Mouse (Mus musculus) neural tube, embryonic 13.5 days (tissue): ENCODE measurements around the gene Evl. TPM values are rescaled to one million over a fixed set of nuclear protein-coding genes. Genes with fewer than 3 reads are reported as not detected.
"Not testable (repeated sequence)": the region's sequence is repeated elsewhere in the genome, so short reads cannot be mapped to it uniquely, and the experiment has no call there.

ENCODE experiments used
- ATAC-seq: fragments of 200-750 bp; cut with Nextera tagmentation; 2 replicates; pipeline ENCODE4 v1.8.0; 2017; ENCODE audit warnings: low read depth, mild to moderate bottlenecking, moderate TSS enrichment, moderate library complexity
- H3K27ac ChIP-seq: fragments of 300-500 bp; sonication (generic); replicated peaks from 2 replicates; pipeline ENCODE4 v1.5.1; 2015; ENCODE audit warnings: moderate library complexity, mild to moderate bottlenecking, inconsistent platforms
- H3K27me3 ChIP-seq: fragments of 300-500 bp; sonication (generic); 2 replicates; pipeline ENCODE4 v1.6.1; 2015; ENCODE audit warnings: mild to moderate bottlenecking, inconsistent platforms
- H3K36me3 ChIP-seq: fragments of 300-500 bp; sonication (generic); 2 replicates; pipeline ENCODE4 v1.6.1; 2015; ENCODE audit warnings: mild to moderate bottlenecking, inconsistent platforms
- H3K4me1 ChIP-seq: fragments of 300-500 bp; sonication (generic); replicated peaks from 2 replicates; pipeline ENCODE4 v1.6.1; 2015; ENCODE audit warnings: inconsistent platforms
- H3K4me2 ChIP-seq: fragments of 300-500 bp; sonication (generic); 2 replicates; pipeline ENCODE4 v1.6.1; 2015; ENCODE audit warnings: inconsistent platforms, mild to moderate bottlenecking, moderate library complexity
- H3K4me3 ChIP-seq: fragments of 300-500 bp; sonication (generic); 2 replicates; pipeline ENCODE4 v1.5.1; 2015; ENCODE audit warnings: mild to moderate bottlenecking, inconsistent platforms
- H3K9ac ChIP-seq: fragments of 300-500 bp; sonication (generic); 2 replicates; pipeline ENCODE4 v1.6.1; 2015; ENCODE audit warnings: moderate library complexity, mild to moderate bottlenecking, inconsistent platforms
- H3K9me3 ChIP-seq: fragments of 300-500 bp; sonication (generic); 2 replicates; pipeline ENCODE4 v1.6.1; 2016; ENCODE audit warnings: inconsistent platforms
- WGBS: fragments of 180-500 bp; shearing (Covaris S2); methylation state at CpG from one replicate; pipeline ENCODE4 v1.1.7; 2015; 5-methylcytosine and 5-hydroxymethylcytosine counted together
- polyA plus RNA-seq: library from polyadenylated mRNA; unstranded; fragments of >200 nt; fragmentation: Nextera tagmentation; extraction: Ambion mirVana; gene quantifications from 2 replicates; pipeline ENCODE4 v1.2.1, GENCODE M21; 2015

Evl gene
- polyA plus RNA-seq: 188 and 208 TPM in 2 replicates

DNA sequence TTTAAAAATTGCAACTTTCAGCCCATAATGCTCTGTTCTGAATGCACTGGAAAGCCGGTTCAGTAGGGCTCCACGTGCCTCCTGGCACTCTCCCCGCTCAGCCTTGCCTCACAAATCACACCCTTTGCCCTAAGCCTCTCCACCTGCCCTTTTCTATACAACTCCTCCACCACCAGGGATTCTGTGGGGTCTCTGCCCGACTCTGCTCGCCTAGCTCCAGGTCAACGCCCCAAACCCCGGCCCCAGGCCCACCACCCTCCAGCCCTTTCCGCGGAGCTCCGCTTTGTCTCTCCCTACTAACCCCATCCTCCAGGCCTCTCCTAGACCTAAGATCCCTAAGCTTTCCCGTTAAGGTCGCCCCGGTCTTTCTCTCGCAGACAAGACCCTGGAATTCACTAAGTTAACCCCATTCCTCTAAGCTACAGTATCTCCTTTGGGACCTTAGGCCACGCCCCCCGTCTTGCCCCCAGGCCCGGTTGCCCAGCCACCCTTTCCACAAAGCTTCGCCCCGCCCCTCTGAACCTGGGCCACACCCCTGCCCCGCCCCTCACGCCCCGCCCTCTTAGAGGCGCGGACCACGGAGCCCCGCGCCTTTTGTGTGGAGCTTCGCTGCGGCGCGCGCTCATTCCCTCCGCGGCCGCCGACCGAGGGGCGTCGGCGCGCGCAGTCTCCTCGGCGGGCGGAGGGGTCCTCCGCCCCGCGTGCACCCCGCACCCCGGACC lies at the start of gene Evl:
Evl (plus strand) TSS at position 601 of the 722 bp plus-strand sequence.
- ATAC-seq: peak; percentile 86
- Histone ChIP-seq H3K4me1 (peaks cover 51% of the 10 kb centered on the region), H3K36me3 (no peaks in the 10 kb centered on the region), H3K27me3 (no peaks in the 10 kb centered on the region), H3K4me2 (peak within 1 kb of the TSS; percentile 83), H3K27ac (peak within 1 kb of the TSS; percentile 96), H3K4me3 (peak within 1 kb of the TSS; percentile 96), H3K9me3 (no peaks in the 10 kb centered on the region), H3K9ac (peak within 1 kb of the TSS; percentile 100)
- 2% methylated on average over 31 of the region's 50 CpGs for WGBS

DNA sequence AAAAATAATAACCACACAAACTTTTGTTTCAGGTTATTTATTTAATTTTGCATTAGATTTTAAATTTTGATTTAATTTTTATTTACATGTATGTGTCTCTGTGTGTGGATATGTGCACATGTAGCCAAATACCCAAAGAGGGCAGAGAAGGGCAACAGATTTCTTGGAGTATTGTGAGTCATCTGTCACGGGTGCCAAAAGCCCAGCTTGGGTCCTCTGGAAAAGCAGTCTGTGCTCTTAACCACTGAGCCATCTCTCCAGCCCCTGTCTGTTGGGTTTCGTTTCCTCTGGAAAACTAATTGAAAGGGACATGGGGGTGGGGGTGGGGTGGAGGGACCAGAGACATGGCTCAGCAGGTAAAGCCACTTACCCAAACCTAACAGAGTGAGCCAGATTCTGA lies 48.7 kb upstream of the Evl start:
- H3K27ac ChIP-seq: no peak overlapping the region
- H3K4me2 ChIP-seq: no peak overlapping the region
- no peaks in the 10 kb centered on the region for H3K27me3 ChIP-seq
- H3K36me3 ChIP-seq: peaks cover 6% of the 10 kb centered on the region; the same call in 1 of the 2 replicates
- no peak overlapping the region for H3K9ac ChIP-seq
- peaks cover 3% of the 10 kb centered on the region for H3K4me1 ChIP-seq
- no peak overlapping the region for H3K4me3 ChIP-seq
- 78% methylated on average over 2 of the region's 2 CpGs for WGBS
- no peaks in the 10 kb centered on the region for H3K9me3 ChIP-seq
- no peak for ATAC-seq

DNA sequence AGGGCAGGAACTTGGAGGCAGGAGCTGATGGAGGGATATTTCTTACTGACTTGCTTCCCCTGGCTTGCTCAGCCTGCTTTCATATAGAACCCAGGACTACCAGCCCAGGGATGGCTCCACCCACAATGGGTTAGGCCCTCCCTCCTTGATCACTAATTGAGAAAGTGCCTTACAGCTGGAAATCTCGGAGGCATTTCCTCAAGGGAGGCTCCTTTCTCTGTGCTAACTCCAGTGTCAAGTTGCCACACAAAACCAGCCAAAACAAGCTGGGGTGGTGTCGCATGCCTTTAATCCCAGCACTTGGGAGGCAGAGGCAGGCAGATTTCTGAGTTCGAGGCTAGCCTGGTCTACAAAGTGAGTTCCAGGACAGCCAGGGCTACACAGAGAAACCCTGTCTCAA lies 47.5 kb upstream of the Evl start:
- not testable (repeated sequence) for ATAC-seq
- WGBS: 85% methylated on average over 3 of the region's 3 CpGs

DNA sequence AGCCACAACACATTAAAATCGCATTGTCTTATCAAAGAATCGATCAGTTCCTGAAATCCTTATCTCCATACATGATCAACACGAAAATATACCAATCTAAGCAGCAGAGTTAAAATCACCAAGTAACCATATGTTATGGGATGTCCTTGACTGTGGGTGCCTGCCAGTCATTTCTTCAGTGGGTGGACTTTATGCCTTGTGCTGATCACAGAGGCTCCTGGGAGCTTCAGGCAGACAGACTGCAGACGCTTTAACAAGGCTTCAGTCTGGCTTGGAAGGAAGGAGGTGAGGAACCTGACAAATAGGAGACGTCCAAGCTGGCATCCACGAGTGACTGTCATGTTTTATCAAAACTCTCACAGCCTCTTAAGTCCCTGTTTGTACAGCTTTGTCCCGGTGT lies 43.9 kb upstream of the Evl start:
- Histone ChIP-seq H3K4me3 (no peak overlapping the region), H3K4me2 (no peak overlapping the region), H3K36me3 (peaks cover 25% of the 10 kb centered on the region), H3K27me3 (no peaks in the 10 kb centered on the region), H3K9me3 (no peaks in the 10 kb centered on the region), H3K27ac (no peak overlapping the region), H3K4me1 (peaks cover 4% of the 10 kb centered on the region; the same call in 1 of the 2 replicates), H3K9ac (no peak overlapping the region)
- WGBS: 76% methylated on average over 7 of the region's 7 CpGs
- no peak for ATAC-seq

More for the DNA sequence above, 47.5 kb upstream of the Evl start:
- H3K9ac ChIP-seq, H3K27me3 ChIP-seq, H3K27ac ChIP-seq, H3K36me3 ChIP-seq, H3K4me2 ChIP-seq, H3K4me1 ChIP-seq, H3K9me3 ChIP-seq, H3K4me3 ChIP-seq: not testable (repeated sequence)

DNA sequence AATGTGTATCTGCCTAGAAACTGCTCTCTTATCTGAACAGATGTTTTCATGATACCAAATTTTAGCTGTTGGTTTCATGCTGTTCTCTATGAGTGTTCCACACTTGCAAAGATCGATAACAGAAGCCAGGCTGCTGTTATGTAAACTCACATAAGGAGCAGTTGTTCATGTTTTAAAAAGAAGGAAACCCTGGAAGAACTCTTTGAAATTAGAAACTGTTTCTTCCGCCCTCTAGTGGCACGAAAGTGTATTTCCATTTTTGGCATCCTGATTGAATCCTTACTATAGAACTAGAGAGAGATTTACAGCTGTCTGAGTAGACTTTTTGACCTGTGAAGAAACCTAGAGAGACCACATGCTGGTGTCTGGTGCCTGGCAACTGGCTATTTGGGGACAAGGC lies 43.5 kb upstream of the Evl start:
- H3K4me2 ChIP-seq: no peak overlapping the region
- H3K9ac ChIP-seq: no peak overlapping the region
- ATAC-seq: no peak; the same call in 1 of the 2 replicates
- no peak overlapping the region for H3K27ac ChIP-seq
- H3K27me3 ChIP-seq: no peaks in the 10 kb centered on the region
- no peak overlapping the region for H3K4me3 ChIP-seq
- peaks cover 4% of the 10 kb centered on the region; the same call in 1 of the 2 replicates for H3K4me1 ChIP-seq
- H3K36me3 ChIP-seq: peaks cover 25% of the 10 kb centered on the region
- 10% methylated on average over 3 of the region's 3 CpGs for WGBS
- H3K9me3 ChIP-seq: no peaks in the 10 kb centered on the region

DNA sequence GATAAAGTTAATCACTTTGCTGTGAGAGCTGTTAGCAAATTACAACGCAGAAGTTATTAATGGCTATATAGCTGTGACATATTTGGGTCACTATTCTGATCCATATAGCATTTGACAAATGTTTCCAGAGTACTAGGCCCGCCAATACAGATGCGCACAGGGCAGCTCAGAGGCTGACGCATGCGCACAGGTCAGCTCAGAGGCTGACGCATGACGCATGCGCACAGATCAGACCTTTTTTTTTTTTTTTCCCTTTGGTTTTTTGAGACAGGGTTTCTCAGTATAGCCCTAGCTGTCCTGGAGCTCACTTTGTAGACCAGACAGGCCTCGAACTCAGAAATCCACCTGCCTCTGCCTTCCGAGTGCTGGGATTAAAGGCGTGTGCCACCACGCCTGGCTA lies 39.1 kb upstream of the Evl start:
- no peak for ATAC-seq
- H3K4me3 ChIP-seq: no peak overlapping the region
- H3K27ac ChIP-seq: no peak overlapping the region
- no peaks in the 10 kb centered on the region for H3K9me3 ChIP-seq
- H3K36me3 ChIP-seq: peaks cover 59% of the 10 kb centered on the region
- H3K27me3 ChIP-seq: no peaks in the 10 kb centered on the region
- H3K9ac ChIP-seq: no peak overlapping the region
- H3K4me2 ChIP-seq: no peak overlapping the region
- WGBS: 92% methylated on average over 12 of the region's 12 CpGs
- peaks cover 4% of the 10 kb centered on the region; the same call in 1 of the 2 replicates for H3K4me1 ChIP-seq

DNA sequence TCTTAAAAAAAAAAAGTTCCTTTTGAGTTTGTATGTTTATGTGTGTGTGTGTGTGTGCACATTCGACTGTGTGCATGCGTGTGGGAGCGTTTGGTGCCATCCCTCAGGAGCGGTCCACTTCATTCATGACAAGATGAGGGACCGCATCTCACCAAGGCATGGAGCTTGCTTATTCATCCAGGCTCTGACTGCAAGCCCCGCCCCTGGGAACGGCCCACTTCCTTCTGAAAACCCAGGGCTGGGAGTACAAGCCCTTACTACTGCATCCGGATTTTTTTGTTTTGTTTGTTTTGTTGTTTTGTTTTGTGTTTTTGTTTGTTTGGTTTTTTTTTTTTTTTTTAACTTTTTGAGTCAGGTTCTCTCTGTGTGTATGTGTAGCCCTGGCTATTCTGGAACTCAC lies 35.1 kb upstream of the Evl start:
- Histone ChIP-seq H3K27me3 (no peaks in the 10 kb centered on the region), H3K36me3 (peaks cover 79% of the 10 kb centered on the region), H3K4me1 (no peaks in the 10 kb centered on the region), H3K27ac (no peak overlapping the region), H3K4me3 (no peak overlapping the region), H3K9ac (no peak overlapping the region), H3K4me2 (no peak overlapping the region), H3K9me3 (no peaks in the 10 kb centered on the region)
- no peak for ATAC-seq
- WGBS: 81% methylated on average over 8 of the region's 8 CpGs

DNA sequence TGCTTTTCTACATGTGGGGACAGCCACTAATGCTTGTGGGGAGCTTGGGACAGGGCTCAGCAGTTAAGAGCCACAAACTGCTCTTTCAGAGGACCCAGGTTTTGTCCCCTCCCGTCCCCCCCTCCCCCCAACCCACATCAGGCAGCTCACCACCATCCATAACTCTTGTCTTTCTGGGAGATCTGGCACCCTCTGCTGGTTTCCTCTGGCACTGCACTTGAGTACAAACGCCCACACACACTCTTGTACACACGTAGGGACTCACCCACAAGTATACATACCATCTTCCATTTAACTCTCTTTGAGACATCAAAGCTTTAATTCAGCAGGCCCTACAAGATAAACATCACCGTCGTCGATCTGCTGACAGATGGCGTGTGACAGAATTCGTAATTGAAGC lies 25.3 kb upstream of the Evl start:
- Histone ChIP-seq H3K36me3 (peaks cover 53% of the 10 kb centered on the region), H3K27ac (no peak overlapping the region), H3K27me3 (no peaks in the 10 kb centered on the region), H3K4me2 (no peak overlapping the region), H3K4me1 (no peaks in the 10 kb centered on the region), H3K4me3 (no peak overlapping the region), H3K9ac (no peak overlapping the region), H3K9me3 (no peaks in the 10 kb centered on the region)
- WGBS: 48% methylated on average over 8 of the region's 8 CpGs
- peak; percentile 65; the same call in 1 of the 2 replicates for ATAC-seq

DNA sequence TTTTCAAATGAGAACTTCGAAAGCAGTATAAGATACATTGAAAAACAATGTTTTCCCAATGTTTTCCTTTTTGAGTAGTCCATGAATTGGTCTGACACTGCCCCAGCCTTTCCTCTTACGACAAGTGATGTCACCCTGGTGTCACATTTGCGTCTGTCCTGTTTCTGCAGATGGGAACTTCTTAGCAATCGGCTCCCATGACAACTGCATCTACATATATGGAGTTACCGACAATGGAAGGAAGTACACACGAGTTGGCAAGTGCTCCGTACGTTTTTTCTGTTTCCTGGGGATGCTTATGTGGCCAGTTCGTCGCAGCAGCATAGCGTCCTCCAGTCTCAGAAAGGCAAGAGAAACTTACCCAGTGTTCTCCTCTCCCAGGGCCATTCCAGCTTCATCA lies 20.0 kb upstream of the Evl start:
- Histone ChIP-seq H3K9me3 (no peaks in the 10 kb centered on the region), H3K9ac (no peak overlapping the region), H3K4me1 (no peaks in the 10 kb centered on the region), H3K27me3 (no peaks in the 10 kb centered on the region), H3K4me3 (no peak overlapping the region), H3K27ac (no peak overlapping the region), H3K36me3 (peaks cover 72% of the 10 kb centered on the region), H3K4me2 (no peak overlapping the region)
- no peak for ATAC-seq
- WGBS: 89% methylated on average over 11 of the region's 11 CpGs

DNA sequence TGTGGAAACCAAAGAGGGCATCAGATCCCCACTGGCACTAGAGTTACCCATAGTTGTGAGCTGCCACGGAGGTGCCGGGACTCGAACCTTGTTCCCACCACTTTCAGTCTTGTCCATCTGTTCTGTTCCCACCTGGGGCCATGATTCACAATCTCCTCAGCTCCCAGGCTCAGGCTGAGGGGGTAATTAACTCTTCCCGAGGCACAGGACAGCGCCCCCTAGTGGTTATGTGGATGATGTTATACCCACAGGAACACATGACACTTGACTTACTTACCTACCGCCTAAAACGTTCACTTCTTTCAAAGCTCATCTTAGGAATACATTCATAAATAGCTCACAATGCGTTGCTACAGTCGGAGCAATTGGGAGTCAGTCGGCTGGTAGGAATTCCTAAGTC lies 18.1 kb upstream of the Evl start:
- no peak overlapping the region for H3K9ac ChIP-seq
- H3K4me2 ChIP-seq: no peak overlapping the region
- no peaks in the 10 kb centered on the region for H3K4me1 ChIP-seq
- no peaks in the 10 kb centered on the region for H3K9me3 ChIP-seq
- peaks cover 61% of the 10 kb centered on the region for H3K36me3 ChIP-seq
- 72% methylated on average over 10 of the region's 10 CpGs for WGBS
- no peaks in the 10 kb centered on the region for H3K27me3 ChIP-seq
- H3K27ac ChIP-seq: no peak overlapping the region
- no peak overlapping the region for H3K4me3 ChIP-seq
- no peak for ATAC-seq

DNA sequence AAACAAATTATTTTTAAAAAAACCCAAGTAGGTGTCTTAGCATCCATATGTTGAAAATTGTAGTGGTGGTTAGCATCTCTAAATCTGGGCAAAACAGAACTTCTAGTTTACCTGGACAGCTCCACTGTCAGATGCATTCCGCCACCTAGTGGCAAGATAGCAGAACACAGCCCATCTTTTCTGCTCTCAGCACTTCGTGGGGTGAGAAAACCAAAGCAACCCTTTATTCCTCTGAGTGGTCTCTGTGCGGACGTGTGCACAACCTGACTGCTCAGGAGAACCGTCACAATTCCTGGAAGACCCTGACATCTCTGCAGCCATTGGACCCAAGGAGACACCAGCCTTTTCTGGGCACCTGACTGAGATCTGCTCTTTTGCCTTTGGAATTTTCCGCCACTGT lies 13.4 kb upstream of the Evl start:
- Histone ChIP-seq H3K4me1 (0 out of 2 replicates have a peak, but pooled peaks cover 1% of the 10 kb centered on the region), H3K27ac (no peak overlapping the region), H3K9me3 (no peaks in the 10 kb centered on the region), H3K27me3 (no peaks in the 10 kb centered on the region), H3K36me3 (peaks cover 38% of the 10 kb centered on the region), H3K4me2 (no peak overlapping the region), H3K4me3 (no peak overlapping the region), H3K9ac (no peak overlapping the region)
- ATAC-seq: peak; percentile 42; the same call in 1 of the 2 replicates
- WGBS: 34% methylated on average over 6 of the region's 6 CpGs

DNA sequence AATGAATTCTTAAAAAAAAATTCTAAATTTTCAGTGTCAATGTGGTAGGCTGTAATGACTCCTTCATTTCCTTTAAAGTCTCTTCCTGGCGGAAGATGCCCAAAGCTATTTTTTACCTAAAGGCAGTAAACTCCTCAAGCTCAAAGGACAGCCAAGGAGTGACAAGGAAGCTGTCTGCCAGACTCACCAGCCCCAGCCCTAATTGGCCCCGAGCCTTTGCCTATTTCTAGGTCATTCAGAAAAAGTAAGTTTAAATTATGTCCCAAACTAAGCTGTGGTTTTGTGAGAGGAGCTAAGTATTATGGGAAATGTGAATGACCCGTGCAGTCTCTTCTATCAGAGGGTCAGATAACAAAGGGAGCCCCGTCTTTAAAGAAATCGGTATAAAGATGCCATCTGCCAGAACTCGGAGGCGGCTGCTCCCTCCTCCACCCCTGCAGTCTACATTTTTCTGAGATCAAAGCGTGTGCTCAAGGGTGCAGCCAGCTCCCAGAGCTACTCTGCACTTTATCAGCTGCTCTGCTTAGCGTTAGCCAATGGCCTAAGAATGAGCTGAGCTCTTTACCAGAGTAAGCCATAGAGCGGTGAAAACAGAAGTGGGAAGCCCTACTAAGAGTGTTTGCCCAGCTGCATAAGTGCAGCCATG lies 7.9 kb upstream of the Evl start:
- H3K4me2 ChIP-seq: no peak overlapping the region

More for the DNA sequence above, 7.9 kb upstream of the Evl start:
- 9% methylated on average over 10 of the region's 10 CpGs for WGBS
- Histone ChIP-seq H3K27me3 (no peaks in the 10 kb centered on the region), H3K27ac (peak overlapping the region; percentile 38), H3K4me3 (no peak overlapping the region), H3K36me3 (no peaks in the 10 kb centered on the region), H3K9me3 (no peaks in the 10 kb centered on the region), H3K4me1 (peaks cover 19% of the 10 kb centered on the region), H3K9ac (no peak overlapping the region)
- 0 out of 2 replicates have a peak, but pooled peaks have one; percentile 42 for ATAC-seq
